Mouse (Mus musculus) stomach, embryonic 16.5 days (tissue): ENCODE results near the gene Pon1. TPM values are rescaled to one million over a fixed set of nuclear protein-coding genes. Genes with fewer than 3 reads are reported as not detected.

Experiments
- ATAC-seq: fragments of 200-750 bp; cut with Nextera tagmentation; 2 replicates; pipeline ENCODE4 v1.8.0; 2017; ENCODE audit warnings: moderate number of reproducible peaks, moderate TSS enrichment; ENCODE audit not compliant: insufficient read depth, low FRiP score
- H3K27ac ChIP-seq: fragments of 300-500 bp; sonication (generic); 2 replicates; pipeline ENCODE4 v1.5.1; 2014; ENCODE audit warnings: low read length
- H3K27me3 ChIP-seq: fragments of 300-500 bp; sonication (generic); 2 replicates; pipeline ENCODE4 v1.6.1; 2014; ENCODE audit warnings: low read length, control low read depth, mixed read lengths; ENCODE audit not compliant: control insufficient read depth, insufficient read depth
- H3K36me3 ChIP-seq: fragments of 300-500 bp; sonication (generic); 2 replicates; pipeline ENCODE4 v1.6.1; 2014; ENCODE audit warnings: low read length; ENCODE audit not compliant: control insufficient read depth, insufficient read depth
- H3K4me1 ChIP-seq: fragments of 300-500 bp; sonication (generic); 2 replicates; pipeline ENCODE4 v1.6.1; 2014; ENCODE audit warnings: low read length, control low read depth, mixed read lengths; ENCODE audit not compliant: control insufficient read depth, insufficient read depth
- H3K4me2 ChIP-seq: fragments of 300-500 bp; sonication (generic); 2 replicates; pipeline ENCODE4 v1.6.1; 2014; ENCODE audit warnings: low read depth, low read length, mixed read lengths
- H3K4me3 ChIP-seq: fragments of 300-500 bp; sonication (generic); replicated peaks from 2 replicates; pipeline ENCODE4 v1.5.1; 2014; ENCODE audit warnings: mild to moderate bottlenecking, low read length
- H3K9ac ChIP-seq: fragments of 300-500 bp; sonication (generic); 2 replicates; pipeline ENCODE4 v1.6.1; 2014; ENCODE audit warnings: low read length
- H3K9me3 ChIP-seq: fragments of 300-500 bp; sonication (generic); replicated peaks from 2 replicates; pipeline ENCODE4 v1.6.1; 2016; ENCODE audit warnings: low read length, control low read depth; ENCODE audit not compliant: control insufficient read depth
- WGBS: fragments of 180-500 bp; shearing (Covaris S2); extraction: QIAGEN DNeasy Blood & Tissue Kit; methylation state at CpG from one replicate; pipeline ENCODE4 v1.1.7; 2014; 5-methylcytosine and 5-hydroxymethylcytosine counted together
- polyA plus RNA-seq: library from polyadenylated mRNA; unstranded; fragments of >200 nt; fragmentation: Nextera tagmentation; extraction: Ambion mirVana; gene quantifications from 2 replicates; pipeline ENCODE4 v1.2.1, GENCODE M21; 2015

Gene Pon1
- polyA plus RNA-seq, 1 experiment from 2014 or later, result 0.74 TPM

DNA sequence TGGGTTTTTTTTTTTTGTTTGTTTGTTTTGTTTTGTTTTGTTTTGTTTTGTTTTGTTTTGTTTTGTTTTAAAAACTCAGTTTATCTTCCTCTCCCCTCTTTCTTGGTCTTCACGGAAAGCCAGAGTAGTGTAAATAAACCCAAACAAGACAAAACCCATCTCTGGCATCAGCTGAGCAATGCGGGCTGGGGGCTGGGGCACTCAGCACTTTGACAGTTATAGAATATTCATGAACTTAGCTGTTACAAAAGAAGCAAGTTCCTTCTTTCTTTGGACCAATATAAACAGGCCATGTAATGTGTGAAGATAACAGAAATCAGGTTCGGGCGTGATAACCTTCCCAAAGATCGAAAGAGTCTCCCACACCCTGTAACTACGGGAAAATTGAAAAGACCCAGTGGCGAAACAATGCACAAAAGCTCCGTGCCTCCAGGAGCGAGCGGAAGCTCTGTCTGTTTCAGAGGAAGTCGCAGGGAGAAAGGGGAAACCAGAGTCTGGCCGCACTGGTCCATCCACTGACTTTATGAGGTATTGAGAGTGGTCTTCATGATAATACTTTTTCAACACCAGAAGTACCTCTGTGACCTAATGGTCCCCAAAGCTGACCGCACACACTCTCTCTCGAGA, 26.6 kb downstream of the Pon1 start:
- H3K27me3 ChIP-seq, result no peaks in the 10 kb centered on the region
- no peaks in the 10 kb centered on the region for H3K9me3 ChIP-seq
- WGBS, result 49% methylated on average over 14 of the region's 14 CpGs
- no peak overlapping the region for H3K4me2 ChIP-seq
- no peaks in the 10 kb centered on the region for H3K36me3 ChIP-seq
- H3K9ac ChIP-seq, result no peak overlapping the region
- no peak overlapping the region for H3K4me3 ChIP-seq
- H3K4me1 ChIP-seq, result no peaks in the 10 kb centered on the region
- ATAC-seq, result no peak
- H3K27ac ChIP-seq, result no peak overlapping the region

DNA sequence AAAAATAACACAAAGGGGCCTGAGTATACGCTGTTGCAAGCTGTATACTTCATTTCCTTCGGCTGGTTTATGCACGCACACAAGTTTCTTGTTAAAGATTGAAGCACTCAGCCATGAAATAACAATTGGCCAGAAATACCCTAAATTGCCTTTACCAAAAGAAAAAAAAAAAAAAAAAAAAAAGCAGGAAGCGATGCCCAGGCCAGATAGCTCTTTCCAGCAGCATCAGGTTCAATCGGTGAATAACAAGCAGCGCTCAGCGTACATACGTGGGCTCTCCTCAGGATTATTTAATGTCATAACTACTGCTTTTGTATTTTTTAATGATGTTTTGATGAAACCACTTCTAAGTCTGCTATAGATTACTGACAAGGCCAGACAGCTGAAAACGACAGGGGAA, 28.9 kb downstream of the Pon1 start:
- ATAC-seq, result no peak
- 72% methylated on average over 9 of the region's 9 CpGs for WGBS
- H3K36me3 ChIP-seq, result no peaks in the 10 kb centered on the region

DNA sequence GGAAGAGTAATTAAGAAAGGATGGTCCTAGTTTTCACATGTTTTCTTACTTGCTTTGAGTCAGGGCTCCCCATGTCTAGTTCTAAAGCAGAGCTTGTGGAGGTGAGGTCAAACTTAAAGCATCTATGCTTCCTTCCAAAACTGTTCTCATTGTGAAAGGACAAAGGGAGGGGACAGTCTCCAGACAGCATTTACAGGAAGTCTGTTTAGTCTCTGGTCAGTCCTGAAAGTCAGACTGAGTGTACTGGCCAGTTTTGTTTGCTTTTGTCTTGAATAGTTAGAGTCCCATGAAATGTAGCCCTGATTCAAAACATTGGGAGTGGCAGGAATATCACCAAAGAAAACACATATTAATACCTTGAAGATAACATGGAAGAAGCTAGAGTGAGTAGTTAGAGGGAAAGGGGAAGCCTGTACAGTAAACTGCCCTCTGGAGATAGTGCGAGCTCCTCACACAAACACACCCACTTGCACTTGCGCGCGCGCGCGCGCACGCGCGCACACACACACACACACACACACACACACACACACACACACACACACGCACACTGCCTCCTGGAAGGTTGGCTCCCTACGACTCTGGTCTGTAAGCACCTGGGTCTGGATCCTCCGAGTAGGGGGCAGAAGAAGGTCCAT, 30.1 kb downstream of the Pon1 start:
- no peak overlapping the region for H3K9ac ChIP-seq
- H3K27me3 ChIP-seq, result no peaks in the 10 kb centered on the region
- H3K36me3 ChIP-seq, result no peaks in the 10 kb centered on the region
- H3K4me1 ChIP-seq, result no peaks in the 10 kb centered on the region
- no peak for ATAC-seq
- H3K4me2 ChIP-seq, result no peak overlapping the region
- no peak overlapping the region for H3K27ac ChIP-seq
- no peak overlapping the region for H3K4me3 ChIP-seq
- WGBS, result 92% methylated on average over 14 of the region's 14 CpGs
- no peaks in the 10 kb centered on the region for H3K9me3 ChIP-seq

More for the DNA sequence above, 28.9 kb downstream of the Pon1 start:
- H3K27me3 ChIP-seq, result no peaks in the 10 kb centered on the region
- H3K9ac ChIP-seq, result no peak overlapping the region
- H3K4me2 ChIP-seq, result no peak overlapping the region
- no peak overlapping the region for H3K27ac ChIP-seq
- H3K4me3 ChIP-seq, result no peak overlapping the region
- H3K9me3 ChIP-seq, result no peaks in the 10 kb centered on the region
- no peaks in the 10 kb centered on the region for H3K4me1 ChIP-seq

DNA sequence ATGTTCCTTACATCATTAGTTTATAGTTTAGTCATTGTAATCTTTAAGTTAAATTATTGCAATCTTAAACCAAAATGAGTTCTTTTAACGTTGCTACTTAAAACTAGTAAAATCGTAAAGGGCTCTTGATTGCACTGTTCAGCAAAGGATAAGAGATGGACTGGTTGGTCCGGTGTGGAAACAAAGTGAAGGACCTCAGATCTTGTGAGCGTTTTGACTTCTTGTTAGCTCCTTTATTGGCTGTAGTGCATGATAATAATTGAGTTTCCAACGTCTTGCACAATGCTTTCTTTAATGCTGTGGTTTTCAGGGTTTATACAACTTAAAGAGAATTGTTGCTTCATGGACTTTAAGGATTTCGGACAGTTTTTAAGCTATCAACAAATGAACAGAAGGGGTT, 31.7 kb downstream of the Pon1 start:
- Histone ChIP-seq H3K36me3 (no peaks in the 10 kb centered on the region), H3K4me3 (no peak overlapping the region), H3K9ac (no peak overlapping the region), H3K4me1 (no peaks in the 10 kb centered on the region), H3K27me3 (no peaks in the 10 kb centered on the region), H3K27ac (no peak overlapping the region), H3K4me2 (no peak overlapping the region), H3K9me3 (no peaks in the 10 kb centered on the region)
- no peak for ATAC-seq
- 52% methylated on average over 6 of the region's 6 CpGs for WGBS

DNA sequence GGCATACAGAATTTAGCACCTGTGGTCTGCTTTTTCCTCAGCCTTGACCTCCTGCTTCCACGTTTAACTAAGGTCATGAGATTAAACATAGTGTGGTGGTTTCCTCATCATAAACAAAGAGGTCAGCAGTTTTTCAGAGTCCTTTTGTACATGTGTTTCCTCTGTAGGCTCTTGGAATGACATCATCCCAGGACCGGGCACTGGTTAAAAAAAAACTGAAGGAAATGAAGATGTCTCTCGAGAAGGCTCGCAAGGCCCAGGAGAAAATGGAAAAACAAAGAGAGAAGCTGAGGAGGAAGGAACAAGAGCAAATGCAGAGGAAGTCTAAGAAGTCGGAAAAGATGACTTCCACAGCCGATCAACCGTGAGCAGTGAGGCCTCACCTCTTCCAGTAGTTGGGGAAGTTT, 34.4 kb downstream of the Pon1 start:
- H3K9ac ChIP-seq, result no peak overlapping the region
- 75% methylated on average over 7 of the region's 7 CpGs for WGBS
- no peak overlapping the region for H3K4me3 ChIP-seq
- ATAC-seq, result no peak
- H3K27ac ChIP-seq, result no peak overlapping the region
- no peaks in the 10 kb centered on the region for H3K4me1 ChIP-seq
- no peak overlapping the region for H3K4me2 ChIP-seq
- H3K9me3 ChIP-seq, result no peaks in the 10 kb centered on the region
- H3K27me3 ChIP-seq, result no peaks in the 10 kb centered on the region
- no peaks in the 10 kb centered on the region for H3K36me3 ChIP-seq

DNA sequence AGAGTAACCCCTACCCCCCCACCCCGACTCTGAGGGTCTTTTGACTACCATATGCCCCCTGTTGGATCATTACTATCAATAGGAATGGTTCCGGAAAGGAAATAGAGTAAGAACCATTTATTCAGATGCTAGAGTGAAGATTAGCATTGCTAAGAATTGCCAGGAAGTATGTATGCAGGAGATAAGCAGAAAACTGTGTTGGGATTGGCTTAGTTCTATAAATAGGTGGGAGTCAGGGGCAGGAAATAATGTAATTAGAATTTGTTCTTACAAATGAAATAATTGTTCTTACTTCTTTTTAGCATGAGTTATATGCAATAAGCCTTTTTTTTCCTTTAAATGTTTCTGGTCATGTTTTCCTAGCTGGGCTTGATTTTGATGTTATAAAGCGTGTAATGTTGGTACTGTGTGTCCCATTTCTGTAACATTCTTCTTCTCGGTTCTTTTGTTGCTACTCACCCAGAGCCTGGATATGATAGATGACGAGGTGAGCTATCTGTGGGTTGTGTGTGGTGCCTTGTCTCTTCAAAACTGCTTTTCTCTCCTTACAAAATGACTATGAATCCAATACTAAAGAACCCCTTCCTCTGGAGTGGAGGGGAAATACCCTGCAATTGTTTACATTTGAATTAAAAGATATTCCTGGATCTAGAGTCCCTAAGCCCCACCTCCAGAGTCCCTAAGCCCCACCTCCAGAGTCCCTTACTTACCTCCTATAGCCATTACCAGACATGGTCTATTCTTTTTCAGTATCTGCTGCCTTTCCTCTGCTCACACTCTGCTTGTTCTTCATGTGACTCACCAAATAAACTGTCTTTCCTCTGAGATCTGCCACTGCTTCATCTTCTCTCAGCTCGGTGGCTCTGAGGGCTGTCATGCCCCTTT, 37.0 kb downstream of the Pon1 start:
- no peaks in the 10 kb centered on the region for H3K4me1 ChIP-seq
- H3K36me3 ChIP-seq, result no peaks in the 10 kb centered on the region
- no peak overlapping the region for H3K9ac ChIP-seq
- 78% methylated on average over 6 of the region's 6 CpGs for WGBS
- H3K4me2 ChIP-seq, result no peak overlapping the region
- H3K27me3 ChIP-seq, result no peaks in the 10 kb centered on the region
- H3K27ac ChIP-seq, result no peak overlapping the region
- H3K4me3 ChIP-seq, result no peak overlapping the region
- ATAC-seq, result no peak
- H3K9me3 ChIP-seq, result no peaks in the 10 kb centered on the region

DNA sequence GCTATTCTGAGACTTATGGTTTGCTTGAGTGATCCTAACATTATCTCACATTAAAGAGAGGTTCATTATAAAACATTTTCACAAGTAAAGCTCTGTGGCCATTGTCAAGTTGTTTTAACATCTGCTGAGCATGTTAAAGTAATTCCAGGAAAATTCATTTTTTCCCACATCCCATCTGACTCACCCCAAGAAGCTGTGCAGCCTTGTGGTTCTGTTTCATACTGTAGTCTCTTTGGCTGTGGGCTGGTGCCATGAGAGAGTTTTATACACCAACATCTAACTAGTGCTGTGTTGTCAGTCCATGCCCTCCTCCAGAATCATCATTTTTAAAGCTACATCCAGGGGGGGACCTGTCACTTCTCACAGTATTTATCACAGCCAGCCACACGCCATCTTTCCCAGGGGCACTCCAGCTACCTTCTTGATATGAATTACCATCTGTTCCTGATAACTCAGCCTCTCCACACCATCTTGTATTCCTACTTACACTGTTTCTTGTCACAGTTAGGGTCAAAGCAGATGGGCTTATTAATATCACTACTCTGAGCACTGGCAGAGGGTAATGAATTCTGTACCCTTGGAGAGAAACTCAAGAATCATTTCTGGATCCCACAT, 38.3 kb downstream of the Pon1 start:
- no peak overlapping the region for H3K27ac ChIP-seq
- 79% methylated on average over 1 of the region's 1 CpGs for WGBS
- ATAC-seq, result no peak

DNA sequence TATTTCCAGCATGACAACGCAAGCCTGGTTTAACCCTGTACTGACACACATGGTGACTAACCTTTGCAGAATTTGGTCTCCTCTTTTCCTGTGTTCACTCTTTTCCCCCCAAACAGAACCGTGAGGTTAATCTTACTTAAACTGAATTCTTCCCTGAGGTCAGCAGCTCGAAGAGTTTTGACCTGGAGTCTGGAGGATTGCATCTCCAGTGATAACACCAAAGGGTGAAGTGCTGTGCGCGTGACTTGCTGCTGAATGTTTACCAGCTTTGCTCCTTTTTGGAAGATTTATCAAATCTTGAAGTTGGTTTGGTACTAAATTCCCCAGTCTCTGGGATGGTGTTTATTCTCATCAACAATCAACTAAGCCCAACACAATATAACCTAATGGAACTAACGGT, 39.0 kb downstream of the Pon1 start:
- Histone ChIP-seq H3K4me2 (no peak overlapping the region), H3K9ac (no peak overlapping the region), H3K4me3 (no peak overlapping the region), H3K4me1 (no peaks in the 10 kb centered on the region), H3K27me3 (no peaks in the 10 kb centered on the region), H3K27ac (no peak overlapping the region), H3K36me3 (no peaks in the 10 kb centered on the region), H3K9me3 (no peaks in the 10 kb centered on the region)
- no peak for ATAC-seq
- WGBS, result 80% methylated on average over 6 of the region's 6 CpGs

More for the DNA sequence above, 38.3 kb downstream of the Pon1 start:
- Histone ChIP-seq H3K27me3 (no peaks in the 10 kb centered on the region), H3K36me3 (no peaks in the 10 kb centered on the region), H3K4me3 (no peak overlapping the region), H3K4me2 (no peak overlapping the region), H3K9me3 (no peaks in the 10 kb centered on the region), H3K9ac (no peak overlapping the region), H3K4me1 (no peaks in the 10 kb centered on the region)

DNA sequence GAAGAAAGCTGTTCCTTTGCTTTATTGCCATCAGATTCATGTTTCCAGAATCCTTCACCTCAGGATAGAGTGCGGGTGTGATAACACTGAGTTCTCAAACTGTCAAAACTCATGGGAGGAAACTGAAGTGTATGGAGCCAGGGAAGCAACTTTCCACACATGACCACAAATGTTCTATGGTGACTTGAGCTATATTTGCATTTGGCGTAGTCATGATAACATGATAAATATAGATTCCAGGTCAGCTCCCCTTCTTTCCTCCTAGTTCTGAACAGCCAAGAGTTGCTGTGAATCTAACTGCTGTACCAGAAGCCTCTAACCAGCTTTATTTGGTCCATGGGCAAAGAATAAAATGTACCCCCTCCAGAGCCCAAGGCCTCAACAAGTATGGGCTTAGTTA, 41.6 kb downstream of the Pon1 start:
- ATAC-seq, result no peak; the same call in 1 of the 2 replicates
- Histone ChIP-seq H3K4me3 (no peak overlapping the region), H3K9ac (no peak overlapping the region), H3K27ac (no peak overlapping the region), H3K27me3 (no peaks in the 10 kb centered on the region), H3K4me1 (no peaks in the 10 kb centered on the region), H3K4me2 (no peak overlapping the region), H3K36me3 (no peaks in the 10 kb centered on the region), H3K9me3 (no peaks in the 10 kb centered on the region)
- 63% methylated on average over 2 of the region's 2 CpGs for WGBS
